8 mouse cellular contexts compared by ENCODE assay signal in the genomic region with DNA sequence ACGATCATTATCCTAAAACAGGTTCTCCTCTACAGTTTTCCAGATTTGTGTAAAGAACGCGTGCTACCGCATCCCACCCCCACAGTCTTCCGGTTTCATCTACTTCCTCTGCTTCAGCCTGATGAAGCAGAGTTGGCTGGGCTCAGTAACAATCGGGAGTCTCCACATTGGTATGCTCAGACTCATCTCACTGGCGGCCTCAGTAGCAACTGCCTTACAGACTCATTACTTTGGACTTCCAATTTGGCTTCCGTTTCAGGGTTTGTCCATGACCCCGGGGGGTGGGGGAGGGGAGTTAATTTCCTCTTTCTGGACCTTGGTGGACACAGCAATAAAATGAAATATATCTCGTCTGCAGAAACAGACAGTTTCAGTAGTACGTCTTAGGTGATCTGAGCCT. TPM values are rescaled to one million over a fixed set of nuclear protein-coding genes. Genes with fewer than 3 reads are reported as not detected.
DNase-seq lines count a peak whose midpoint lies in the region; ATAC-seq and TF ChIP-seq lines count a peak whose summit lies in the region.
"Had no signal": no experiment of that assay in that cellular context is flagged by ENCODE, and none has a peak within 500 bp of the region (broad histone marks: within the 10 kb centered on the region; RNA-seq: fewer than 3 reads in every experiment).

No protein-coding gene starts in this region.

- ATAC-seq in limb, embryonic 13.5 days (ENCODE audit: low FRiP score, low read depth), result no peak; the same call in 1 of the 2 replicates
- no peak for ATAC-seq in activated CD4-positive, CD25-positive, alpha-beta regulatory T cell, adult 4 months

- no peak overlapping the region for H3K27ac ChIP-seq in layer of hippocampus, adult 2 months
- H3K27ac ChIP-seq in embryonic fibroblast, embryonic 13.5 days (ENCODE audit: insufficient read depth, low read length), result peak overlapping the region; percentile 91
- no peak overlapping the region for H3K27ac ChIP-seq in limb, embryonic 13.5 days
- H3K27ac ChIP-seq: lung, embryonic 15.5 days had no signal

- peak overlapping the region; percentile 3; the same call in 1 of the 2 replicates for H3K4me3 ChIP-seq in layer of hippocampus, adult 2 months
- H3K4me3 ChIP-seq in embryonic fibroblast, embryonic 13.5 days (ENCODE audit: insufficient read depth, low read length), result no peak overlapping the region
- H3K4me3 ChIP-seq in limb, embryonic 13.5 days, result no peak overlapping the region; the same call in 1 of the 2 replicates
- H3K4me3 ChIP-seq: lung, embryonic 15.5 days had no signal

- H3K36me3 ChIP-seq in limb, embryonic 13.5 days, result no peaks in the 10 kb centered on the region
- H3K36me3 ChIP-seq: lung, embryonic 15.5 days had no signal

- 0 out of 2 replicates have a peak, but pooled peaks cover 6% of the 10 kb centered on the region for H3K9me3 ChIP-seq in limb, embryonic 13.5 days
- H3K9me3 ChIP-seq: lung, embryonic 15.5 days had no signal

- H3K27me3 ChIP-seq in limb, embryonic 13.5 days, result no peaks in the 10 kb centered on the region
- H3K27me3 ChIP-seq: lung, embryonic 15.5 days had no signal

- peak overlapping the region; percentile 38 for H3K4me2 ChIP-seq in limb, embryonic 13.5 days (replicated peaks)
- H3K4me2 ChIP-seq: lung, embryonic 15.5 days had no signal

- TF ChIP-seq POLR2A in embryonic fibroblast, embryonic 13.5 days (IDR thresholded peaks at IDR 0.05; ENCODE audit: low read depth, low read length), result no peak

- 32% methylated on average over 11 of the region's 11 CpGs for WGBS in limb, embryonic 13.5 days

- DNase-seq in layer of hippocampus, adult 2 months (ENCODE audit: low spot score in 2 of 2), result no peak
- no peak for DNase-seq in layer of hippocampus, adult 11-12 months (ENCODE audit: low spot score)
- peak; percentile 58 for DNase-seq in R1 (ENCODE audit: low read depth, low spot score)
- DNase-seq in right cerebral cortex, postnatal 4 days, result no peak

- H3K4me1 ChIP-seq in embryonic fibroblast, embryonic 13.5 days (ENCODE audit: control insufficient read depth, insufficient read depth, low read length), result peaks cover 10% of the 10 kb centered on the region; the same call in 1 of the 2 replicates
- peaks cover 12% of the 10 kb centered on the region for H3K4me1 ChIP-seq in limb, embryonic 13.5 days

- TF ChIP-seq CTCF in layer of hippocampus, adult 2 months (conservative IDR thresholded peaks at IDR 0.05), result no peak
- no peak for TF ChIP-seq CTCF in embryonic fibroblast, embryonic 13.5 days (IDR thresholded peaks at IDR 0.05; ENCODE audit: borderline replicate concordance, insufficient read depth, low read length)

- no peak overlapping the region for H3K9ac ChIP-seq in limb, embryonic 13.5 days
- H3K9ac ChIP-seq: lung, embryonic 15.5 days had no signal

RNA-seq across cellular contexts. Expression of a gene that starts 12.8 kb away (rescaled TPM):
- 1 to 10 TPM in 1 of 2 experiments, under 1 TPM in 1; 0.82 to 1.6 TPM for total RNA-seq in layer of hippocampus, adult 2 months (2021)
- polyA plus RNA-seq in embryonic fibroblast, embryonic 13.5 days (2011; ENCODE audit: insufficient read length, low read depth, missing spikeins), result 3.0 and 15.8 TPM in 2 replicates
- 2.4 and 5.4 TPM in 2 replicates for polyA plus RNA-seq in limb, embryonic 13.5 days (2015; fragmentation: Nextera tagmentation; extraction: Ambion mirVana)
- polyA plus RNA-seq in activated CD4-positive, CD25-positive, alpha-beta regulatory T cell, adult 4 months (2017; shearing (Covaris generic)), result 10 to 100 TPM; 19.9 to 53.2 TPM

RNA-seq across cellular contexts. Expression of a gene that starts 16.5 kb away (rescaled TPM):
- total RNA-seq in layer of hippocampus, adult 2 months (2021), result 10 to 100 TPM; 11.3 to 12.6 TPM
- polyA plus RNA-seq in embryonic fibroblast, embryonic 13.5 days (2011; ENCODE audit: insufficient read length, low read depth, missing spikeins), result 91.6 and 111 TPM in 2 replicates
- 15.6 and 16.4 TPM in 2 replicates for polyA plus RNA-seq in limb, embryonic 13.5 days (2015; fragmentation: Nextera tagmentation; extraction: Ambion mirVana)
- 10 to 100 TPM; 74.6 to 85.8 TPM for polyA plus RNA-seq in activated CD4-positive, CD25-positive, alpha-beta regulatory T cell, adult 4 months (2017; shearing (Covaris generic))

RNA-seq across cellular contexts. Expression of a gene that starts 59.2 kb away (rescaled TPM):
- under 1 TPM in 1 of 2 experiments, not detected in 1; 0.15 TPM for total RNA-seq in layer of hippocampus, adult 2 months (2021)
- polyA plus RNA-seq in embryonic fibroblast, embryonic 13.5 days (2011; ENCODE audit: insufficient read length, low read depth, missing spikeins), result not detected in 2 replicates
- polyA plus RNA-seq in limb, embryonic 13.5 days (2015; fragmentation: Nextera tagmentation; extraction: Ambion mirVana), result 0.22 and 0.31 TPM in 2 replicates
- polyA plus RNA-seq in activated CD4-positive, CD25-positive, alpha-beta regulatory T cell, adult 4 months (2017; shearing (Covaris generic)), result not detected
